Comparison of ENCODE assay signal across 19 mouse cellular contexts in genomic region chr4:67478081-67478480, GRCm38 (mm10).
DNase-seq lines count a peak whose midpoint lies in the region; ATAC-seq and TF ChIP-seq lines count a peak whose summit lies in the region.
"Had no signal": no experiment of that assay in that cellular context is flagged by ENCODE, and none has a peak within 500 bp of the region (broad histone marks: within the 10 kb centered on the region; RNA-seq: fewer than 3 reads in every experiment).

No protein-coding gene starts in this region.

- ATAC-seq in neural tube, embryonic 12.5 days (ENCODE audit: low FRiP score, low read depth) = 0 out of 2 replicates have a peak, but pooled peaks have one; percentile 6
- ATAC-seq in neural tube, embryonic 15.5 days (ENCODE audit: low FRiP score) = no peak
- ATAC-seq in kidney, embryonic 15.5 days (replicated peaks; ENCODE audit: low FRiP score) = no peak
- ATAC-seq in liver, postnatal 0 days = no peak
- ATAC-seq: activated CD4-positive, CD25-positive, alpha-beta regulatory T cell, adult 4 months had no signal

- H3K9ac ChIP-seq in neural tube, embryonic 12.5 days = no peak overlapping the region
- no peak overlapping the region for H3K9ac ChIP-seq in neural tube, embryonic 15.5 days (replicated peaks)
- no peak overlapping the region for H3K9ac ChIP-seq in kidney, embryonic 15.5 days
- no peak overlapping the region for H3K9ac ChIP-seq in liver, postnatal 0 days (replicated peaks)
- H3K9ac ChIP-seq: embryonic facial prominence, embryonic 15.5 days; hindbrain, embryonic 14.5 days; intestine, embryonic 15.5 days had no signal

- H3K36me3 ChIP-seq in neural tube, embryonic 12.5 days = no peaks in the 10 kb centered on the region
- H3K36me3 ChIP-seq in neural tube, embryonic 15.5 days = no peaks in the 10 kb centered on the region
- H3K36me3 ChIP-seq in kidney, embryonic 15.5 days = no peaks in the 10 kb centered on the region
- H3K36me3 ChIP-seq in liver, postnatal 0 days (replicated peaks; ENCODE audit: insufficient read depth, low read length) = no peaks in the 10 kb centered on the region
- H3K36me3 ChIP-seq: embryonic facial prominence, embryonic 15.5 days; forebrain, embryonic 10.5 days; heart, embryonic 10.5 days; hindbrain, embryonic 10.5 days; intestine, embryonic 15.5 days had no signal

- no peak overlapping the region for H3K27ac ChIP-seq in neural tube, embryonic 12.5 days
- no peak overlapping the region for H3K27ac ChIP-seq in neural tube, embryonic 15.5 days (replicated peaks)
- no peak overlapping the region for H3K27ac ChIP-seq in kidney, embryonic 15.5 days
- no peak overlapping the region for H3K27ac ChIP-seq in liver, postnatal 0 days (ENCODE audit: low read depth)
- H3K27ac ChIP-seq: embryonic facial prominence, embryonic 15.5 days; forebrain, embryonic 10.5 days; heart, embryonic 10.5 days; hindbrain, embryonic 10.5 days; hindbrain, embryonic 14.5 days; intestine, embryonic 15.5 days had no signal

- H3K27me3 ChIP-seq in neural tube, embryonic 12.5 days (replicated peaks) = no peaks in the 10 kb centered on the region
- no peaks in the 10 kb centered on the region for H3K27me3 ChIP-seq in neural tube, embryonic 15.5 days (replicated peaks)
- no peaks in the 10 kb centered on the region for H3K27me3 ChIP-seq in kidney, embryonic 15.5 days
- H3K27me3 ChIP-seq in liver, postnatal 0 days (ENCODE audit: insufficient read depth, low read length) = no peaks in the 10 kb centered on the region
- H3K27me3 ChIP-seq: CH12.LX; embryonic facial prominence, embryonic 15.5 days; intestine, embryonic 15.5 days had no signal

- no peak for TF ChIP-seq CTCF in liver, postnatal 0 days (IDR thresholded peaks at IDR 0.05; ENCODE audit: low read depth)

- H3K4me3 ChIP-seq in neural tube, embryonic 12.5 days = no peak overlapping the region
- H3K4me3 ChIP-seq in neural tube, embryonic 15.5 days (replicated peaks) = no peak overlapping the region
- no peak overlapping the region for H3K4me3 ChIP-seq in kidney, embryonic 15.5 days (replicated peaks)
- no peak overlapping the region for H3K4me3 ChIP-seq in liver, postnatal 0 days (ENCODE audit: low read depth, low read length)
- H3K4me3 ChIP-seq: embryonic facial prominence, embryonic 15.5 days; erythroblast, embryonic 14.5 days; forebrain, embryonic 10.5 days; heart, embryonic 10.5 days; hindbrain, embryonic 10.5 days; intestine, embryonic 15.5 days had no signal

- H3K9me3 ChIP-seq in neural tube, embryonic 12.5 days = no peaks in the 10 kb centered on the region
- no peaks in the 10 kb centered on the region for H3K9me3 ChIP-seq in neural tube, embryonic 15.5 days (replicated peaks)
- H3K9me3 ChIP-seq in kidney, embryonic 15.5 days (replicated peaks) = no peaks in the 10 kb centered on the region
- H3K9me3 ChIP-seq in liver, postnatal 0 days (ENCODE audit: low read length) = no peaks in the 10 kb centered on the region
- H3K9me3 ChIP-seq: embryonic facial prominence, embryonic 15.5 days; forebrain, embryonic 10.5 days; heart, embryonic 10.5 days; hindbrain, embryonic 10.5 days; intestine, embryonic 15.5 days had no signal

- TF ChIP-seq EP300 in liver, postnatal 0 days (IDR thresholded peaks at IDR 0.05; ENCODE audit: low read depth) = no peak

- DNase-seq in cerebellum, adult 8-10 months = peak; percentile 26
- peak; percentile 28 to 35 for DNase-seq in cerebellum, postnatal 25 days
- no peak for DNase-seq in liver, postnatal 0 days
- DNase-seq in B cell, adult 2 months = no peak
- DNase-seq: gastrocnemius, postnatal 36 days; heart, adult 11 months; kidney, adult 18-20 months had no signal

- 53% methylated on average over 2 of the region's 2 CpGs for WGBS in neural tube, embryonic 12.5 days
- WGBS in neural tube, embryonic 15.5 days = 40% methylated on average over 2 of the region's 2 CpGs
- WGBS in kidney, embryonic 15.5 days = 45% methylated on average over 2 of the region's 2 CpGs
- 40% methylated on average over 2 of the region's 2 CpGs for WGBS in liver, postnatal 0 days (ENCODE audit: insufficient replicate concordance)

- 0 out of 2 replicates have a peak, but pooled peaks cover 3% of the 10 kb centered on the region for H3K4me1 ChIP-seq in neural tube, embryonic 12.5 days
- H3K4me1 ChIP-seq in neural tube, embryonic 15.5 days = no peaks in the 10 kb centered on the region
- H3K4me1 ChIP-seq in kidney, embryonic 15.5 days = no peaks in the 10 kb centered on the region
- no peaks in the 10 kb centered on the region for H3K4me1 ChIP-seq in liver, postnatal 0 days (ENCODE audit: insufficient read depth)
- H3K4me1 ChIP-seq: embryonic facial prominence, embryonic 15.5 days; forebrain, embryonic 10.5 days; heart, embryonic 10.5 days; hindbrain, embryonic 10.5 days; intestine, embryonic 15.5 days had no signal

- H3K4me2 ChIP-seq in neural tube, embryonic 12.5 days (replicated peaks) = no peak overlapping the region
- no peak overlapping the region for H3K4me2 ChIP-seq in neural tube, embryonic 15.5 days
- no peak overlapping the region for H3K4me2 ChIP-seq in kidney, embryonic 15.5 days
- no peak overlapping the region for H3K4me2 ChIP-seq in liver, postnatal 0 days (ENCODE audit: low read depth, low read length)
- H3K4me2 ChIP-seq: embryonic facial prominence, embryonic 15.5 days; hindbrain, embryonic 14.5 days; intestine, embryonic 15.5 days had no signal

Comparison
In these comparisons a context has a peak if more than half of its experiments do, and no peak if none do; other contexts are left out.
1. DNase-seq: peak in cerebellum, adult 8-10 months (single experiment) and cerebellum, postnatal 25 days (2 of 2); none in liver, postnatal 0 days (single experiment) and B cell, adult 2 months (0 of 2).